Mouse (Mus musculus) embryonic fibroblast, embryonic 13.5 days (primary cell): Measurements from ENCODE around the gene Syndig1.

Experiments used
- CTCF ChIP-seq: IDR thresholded peaks from 2 replicates; pipeline ENCODE4 v1.5.1; 2011; ENCODE audit warnings: mild to moderate bottlenecking, control low read depth, low read length, moderate library complexity, borderline replicate concordance; ENCODE audit not compliant: insufficient read depth
- POLR2A ChIP-seq: IDR thresholded peaks from 2 replicates; pipeline ENCODE4 v1.6.1; 2011; ENCODE audit warnings: low read depth, mild to moderate bottlenecking, control low read depth, low read length, moderate library complexity

- TF ChIP-seq POLR2A: no peak
- TF ChIP-seq CTCF: no peak
Measured at GRCm38 (mm10) chr2:149927481-149927880, 98.5 kb downstream of the Syndig1 start.
